Mouse (Mus musculus): ENCODE data around the gene Dusp6. TPM values are rescaled to one million over a fixed set of nuclear protein-coding genes. Genes with fewer than 3 reads are reported as not detected.

The Dusp6 gene
- polyA plus RNA-seq, 1 experiment from 2014 or later = 125 TPM

- no peaks in the 10 kb centered on the region for H3K27me3 ChIP-seq
- no peak for TF ChIP-seq CTCF (IDR thresholded peaks at IDR 0.05)
- in situ Hi-C loops (cut with MboI; ENCODE audit: low pct_unique_long_range_greater_than_20kb) = no loop called here
- no peak for ATAC-seq
- DNase-seq (ENCODE audit: low read depth, low spot score) = no peak
- ChIA-PET POLR2A (no interaction called here), CTCF (no interaction called here)
Observed at GRCm38 (mm10) chr10:99287206-99287605, 24.2 kb downstream of the Dusp6 start.

GRCm38 (mm10) chr10:99289176-99289575, 26.1 kb downstream of the Dusp6 start:
- no peak for TF ChIP-seq CTCF (IDR thresholded peaks at IDR 0.05)
- in situ Hi-C loops (cut with MboI; ENCODE audit: low pct_unique_long_range_greater_than_20kb) = no loop called here
- no peak for DNase-seq (ENCODE audit: low read depth, low spot score)
- ChIA-PET CTCF (interaction anchor here (1.0 to 1.5 kb wide), 3 partner anchors 17 to 83 kb away, joined by 3 to 4 read pairs (median 3); no protein-coding TSS in a partner anchor), POLR2A (no interaction called here)
- no peaks in the 10 kb centered on the region for H3K27me3 ChIP-seq
- no peak for ATAC-seq

- in situ Hi-C loops (cut with MboI; ENCODE audit: low pct_unique_long_range_greater_than_20kb) = no loop called here
- ATAC-seq (no peak), DNase-seq (ENCODE audit: low read depth, low spot score) (no peak)
- POLR2A ChIA-PET = no interaction called here
- no peaks in the 10 kb centered on the region for H3K27me3 ChIP-seq
- TF ChIP-seq CTCF (IDR thresholded peaks at IDR 0.05) = no peak
- CTCF ChIA-PET = no interaction called here
Observed at GRCm38 (mm10) chr10:99293111-99293640, 30.1 kb downstream of the Dusp6 start.

- ChIA-PET CTCF (no interaction called here), POLR2A (no interaction called here)
- TF ChIP-seq CTCF (IDR thresholded peaks at IDR 0.05) = no peak
- H3K27me3 ChIP-seq = no peaks in the 10 kb centered on the region
- no peak for DNase-seq (ENCODE audit: low read depth, low spot score)
- no peak for ATAC-seq
- in situ Hi-C loops (cut with MboI; ENCODE audit: low pct_unique_long_range_greater_than_20kb) = no loop called here
Observed at GRCm38 (mm10) chr10:99297721-99298120, 34.7 kb downstream of the Dusp6 start.

GRCm38 (mm10) chr10:99298328-99299295, 35.6 kb downstream of the Dusp6 start:
- ATAC-seq (no peak), DNase-seq (ENCODE audit: low read depth, low spot score) (no peak)
- in situ Hi-C loops (cut with MboI; ENCODE audit: low pct_unique_long_range_greater_than_20kb) = no loop called here
- POLR2A ChIA-PET = no interaction called here
- CTCF ChIA-PET = no interaction called here
- no peaks in the 10 kb centered on the region for H3K27me3 ChIP-seq
- TF ChIP-seq CTCF (IDR thresholded peaks at IDR 0.05) = no peak

- TF ChIP-seq CTCF (IDR thresholded peaks at IDR 0.05) = no peak
- in situ Hi-C loops (cut with MboI; ENCODE audit: low pct_unique_long_range_greater_than_20kb) = no loop called here
- POLR2A ChIA-PET = no interaction called here
- H3K27me3 ChIP-seq = no peaks in the 10 kb centered on the region
- CTCF ChIA-PET = no interaction called here
- ATAC-seq (no peak), DNase-seq (ENCODE audit: low read depth, low spot score) (no peak)
Observed at GRCm38 (mm10) chr10:99299303-99299702, 36.3 kb downstream of the Dusp6 start.

GRCm38 (mm10) chr10:99302051-99302450, 39.0 kb downstream of the Dusp6 start:
- no peak for DNase-seq (ENCODE audit: low read depth, low spot score)
- in situ Hi-C loops (cut with MboI; ENCODE audit: low pct_unique_long_range_greater_than_20kb) = no loop called here
- no peak for TF ChIP-seq CTCF (IDR thresholded peaks at IDR 0.05)
- no peak for ATAC-seq
- no peaks in the 10 kb centered on the region for H3K27me3 ChIP-seq
- ChIA-PET POLR2A (no interaction called here), CTCF (interaction anchor here (0.6 kb wide), 1 partner anchor 34 kb away, joined by 3 read pairs; no protein-coding TSS in a partner anchor)

GRCm38 (mm10) chr10:99308837-99309236, 45.8 kb downstream of the Dusp6 start:
- ChIA-PET POLR2A (no interaction called here), CTCF (no interaction called here)
- DNase-seq (ENCODE audit: low read depth, low spot score) = peak; percentile 54
- in situ Hi-C loops (cut with MboI; ENCODE audit: low pct_unique_long_range_greater_than_20kb) = no loop called here
- ATAC-seq = peak; percentile 71
- TF ChIP-seq CTCF (IDR thresholded peaks at IDR 0.05) = no peak
- no peaks in the 10 kb centered on the region for H3K27me3 ChIP-seq

- ATAC-seq = no peak
- in situ Hi-C loops (cut with MboI; ENCODE audit: low pct_unique_long_range_greater_than_20kb) = no loop called here
Observed at GRCm38 (mm10) chr10:99309617-99310016, 46.6 kb downstream of the Dusp6 start.

GRCm38 (mm10) chr10:99310204-99310603, 47.2 kb downstream of the Dusp6 start:
- TF ChIP-seq CTCF (IDR thresholded peaks at IDR 0.05) = no peak
- DNase-seq (ENCODE audit: low read depth, low spot score) (no peak), ATAC-seq (no peak)
- in situ Hi-C loops (cut with MboI; ENCODE audit: low pct_unique_long_range_greater_than_20kb) = no loop called here
- H3K27me3 ChIP-seq = no peaks in the 10 kb centered on the region
- POLR2A ChIA-PET = no interaction called here
- CTCF ChIA-PET = no interaction called here

More at GRCm38 (mm10) chr10:99309617-99310016, 46.6 kb downstream of the Dusp6 start:
- no peak for DNase-seq (ENCODE audit: low read depth, low spot score)
- no peak for TF ChIP-seq CTCF (IDR thresholded peaks at IDR 0.05)
- ChIA-PET POLR2A (no interaction called here), CTCF (no interaction called here)
- H3K27me3 ChIP-seq = no peaks in the 10 kb centered on the region

- CTCF ChIA-PET = interaction anchor here (1.0 kb wide), 1 partner anchor 23 kb away, joined by 3 read pairs; no protein-coding TSS in a partner anchor
- in situ Hi-C loops (cut with MboI; ENCODE audit: low pct_unique_long_range_greater_than_20kb) = no loop called here
- peaks cover under 1% of the 10 kb centered on the region for H3K27me3 ChIP-seq
- POLR2A ChIA-PET = no interaction called here
- ATAC-seq (no peak), DNase-seq (ENCODE audit: low read depth, low spot score) (no peak)
- no peak for TF ChIP-seq CTCF (IDR thresholded peaks at IDR 0.05)
Observed at GRCm38 (mm10) chr10:99311956-99312355, 48.9 kb downstream of the Dusp6 start.
